12 mouse cellular contexts compared by ENCODE assay signal in the genomic region with DNA sequence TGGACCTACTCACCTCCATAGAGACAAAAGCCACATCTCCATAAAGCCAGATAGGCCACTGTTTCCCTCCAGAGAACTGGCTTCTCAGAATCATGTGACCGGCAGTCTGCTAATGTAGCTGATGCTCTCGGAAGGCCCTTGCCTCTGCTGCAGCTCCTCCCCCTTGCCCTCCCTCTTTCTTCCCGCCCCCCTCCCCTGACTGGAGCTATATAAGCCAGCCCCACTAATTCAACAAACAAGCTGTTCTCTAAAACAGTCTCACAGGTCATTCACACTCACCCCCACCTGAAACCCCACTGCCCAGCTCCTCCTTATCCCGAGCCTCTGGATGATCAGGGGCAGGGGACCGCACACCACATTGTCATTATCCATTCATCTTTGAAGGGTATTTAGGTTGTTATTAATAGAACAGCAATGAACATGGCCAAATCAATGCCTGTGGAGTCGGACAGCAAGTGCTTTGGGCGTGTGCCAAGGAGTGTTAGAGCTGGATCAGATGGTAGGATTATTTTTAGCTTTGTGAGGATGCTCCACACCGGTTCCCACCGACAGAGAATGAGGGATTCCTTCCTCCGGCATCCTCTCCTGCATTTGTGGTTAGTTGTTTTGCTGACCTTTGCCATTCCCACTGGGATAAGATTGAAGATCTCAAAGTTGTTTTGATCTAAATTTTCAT. TPM values are rescaled to one million over a fixed set of nuclear protein-coding genes. Genes with fewer than 3 reads are reported as not detected.
DNase-seq lines count a peak whose midpoint lies in the region; ATAC-seq and TF ChIP-seq lines count a peak whose summit lies in the region.
"Had no signal": no experiment of that assay in that cellular context is flagged by ENCODE, and none has a peak within 500 bp of the region (broad histone marks: within the 10 kb centered on the region; RNA-seq: fewer than 3 reads in every experiment).

No protein-coding gene starts in this region.

- WGBS in forebrain, embryonic 13.5 days: 56% methylated on average over 10 of the region's 10 CpGs
- WGBS in forebrain, embryonic 10.5 days: 80% methylated on average over 10 of the region's 10 CpGs
- WGBS in lung, embryonic 14.5 days: 51% methylated on average over 10 of the region's 10 CpGs

- no peak for DNase-seq in forebrain, embryonic 10.5 days (ENCODE audit: extremely low spot score, low spot score)
- peak; percentile 28 for DNase-seq in lung, embryonic 14.5 days
- DNase-seq in lung, postnatal 25 days (ENCODE audit: low spot score): no peak
- DNase-seq in cerebellum, postnatal 10 days: peak; percentile 92
- peak; percentile 27 for DNase-seq in heart, postnatal 4 days
- DNase-seq in ovary, adult 18-20 months (ENCODE audit: low spot score): no peak
- no peak for DNase-seq in kidney, postnatal 4 days
- DNase-seq: liver, embryonic 13.5 days had no signal

- H3K9me3 ChIP-seq in forebrain, embryonic 13.5 days (replicated peaks): no peaks in the 10 kb centered on the region
- no peaks in the 10 kb centered on the region for H3K9me3 ChIP-seq in forebrain, embryonic 10.5 days
- no peaks in the 10 kb centered on the region for H3K9me3 ChIP-seq in lung, embryonic 14.5 days (ENCODE audit: low read depth, low read length)
- H3K9me3 ChIP-seq: liver, embryonic 13.5 days; midbrain, embryonic 12.5 days had no signal

- H3K4me2 ChIP-seq in forebrain, embryonic 13.5 days: no peak overlapping the region
- no peak overlapping the region for H3K4me2 ChIP-seq in lung, embryonic 14.5 days
- H3K4me2 ChIP-seq: liver, embryonic 13.5 days; midbrain, embryonic 12.5 days had no signal

- ATAC-seq in forebrain, embryonic 13.5 days: 0 out of 2 replicates have a peak, but pooled peaks have one; percentile 33
- no peak for ATAC-seq in lung, embryonic 14.5 days (ENCODE audit: insufficient read depth)

- TF ChIP-seq CTCF in lung, embryonic 14.5 days (IDR thresholded peaks at IDR 0.05; ENCODE audit: low read depth): no peak

- no peak overlapping the region for H3K4me3 ChIP-seq in forebrain, embryonic 13.5 days
- H3K4me3 ChIP-seq in forebrain, embryonic 10.5 days: no peak overlapping the region
- no peak overlapping the region for H3K4me3 ChIP-seq in lung, embryonic 14.5 days (ENCODE audit: low read depth, low read length)
- H3K4me3 ChIP-seq: liver, embryonic 13.5 days; midbrain, embryonic 12.5 days had no signal

- no peak overlapping the region for H3K9ac ChIP-seq in forebrain, embryonic 13.5 days
- H3K9ac ChIP-seq in lung, embryonic 14.5 days: no peak overlapping the region
- H3K9ac ChIP-seq: liver, embryonic 13.5 days; midbrain, embryonic 12.5 days had no signal

- no peak overlapping the region for H3K27ac ChIP-seq in forebrain, embryonic 13.5 days
- H3K27ac ChIP-seq in forebrain, embryonic 10.5 days: no peak overlapping the region
- H3K27ac ChIP-seq in lung, embryonic 14.5 days (ENCODE audit: low read depth): no peak overlapping the region
- H3K27ac ChIP-seq: liver, embryonic 13.5 days; midbrain, embryonic 12.5 days had no signal

- H3K36me3 ChIP-seq in forebrain, embryonic 13.5 days (ENCODE audit: poor library complexity, severe bottlenecking): no peaks in the 10 kb centered on the region
- H3K36me3 ChIP-seq in forebrain, embryonic 10.5 days (replicated peaks): no peaks in the 10 kb centered on the region
- no peaks in the 10 kb centered on the region for H3K36me3 ChIP-seq in lung, embryonic 14.5 days (ENCODE audit: insufficient read depth)
- H3K36me3 ChIP-seq: liver, embryonic 13.5 days; midbrain, embryonic 12.5 days had no signal

- H3K27me3 ChIP-seq in forebrain, embryonic 13.5 days: no peaks in the 10 kb centered on the region
- H3K27me3 ChIP-seq in forebrain, embryonic 10.5 days (ENCODE audit: poor library complexity, severe bottlenecking): no peaks in the 10 kb centered on the region
- no peaks in the 10 kb centered on the region for H3K27me3 ChIP-seq in lung, embryonic 14.5 days (ENCODE audit: insufficient read depth, low read length)
- H3K27me3 ChIP-seq: liver, embryonic 13.5 days; midbrain, embryonic 12.5 days had no signal

- no peaks in the 10 kb centered on the region for H3K4me1 ChIP-seq in forebrain, embryonic 13.5 days
- H3K4me1 ChIP-seq in forebrain, embryonic 10.5 days: 0 out of 2 replicates have a peak, but pooled peaks cover 3% of the 10 kb centered on the region
- no peaks in the 10 kb centered on the region for H3K4me1 ChIP-seq in lung, embryonic 14.5 days (ENCODE audit: insufficient read depth)
- H3K4me1 ChIP-seq: liver, embryonic 13.5 days; midbrain, embryonic 12.5 days had no signal

RNA-seq across cellular contexts. Expression of a gene that starts 6.8 kb away (rescaled TPM):
- polyA plus RNA-seq in forebrain, embryonic 13.5 days (2015; fragmentation: Nextera tagmentation; extraction: Ambion mirVana): not detected in 2 replicates
- polyA plus RNA-seq in forebrain, embryonic 10.5 days (2016; fragmentation: Nextera tagmentation; extraction: Ambion mirVana): 0.09 TPM in 1 of 2 replicates, not detected in the other
- not detected in 2 replicates for polyA plus RNA-seq in lung, embryonic 14.5 days (2014; fragmentation: Nextera tagmentation; extraction: Ambion mirVana)
- total RNA-seq in heart, postnatal 4 days (2021): under 1 TPM; 0.41 TPM
- total RNA-seq: common myeloid progenitor, adult 5-6 weeks had no signal
- polyA plus RNA-seq: kidney, embryonic 16.5 days; liver, embryonic 13.5 days; midbrain, embryonic 12.5 days had no signal

Comparison
In these comparisons a context has a peak if more than half of its experiments do, and no peak if none do; other contexts are left out.
1. DNase-seq: peak in lung, embryonic 14.5 days (single experiment), cerebellum, postnatal 10 days (2 of 2) and heart, postnatal 4 days (single experiment); none in forebrain, embryonic 10.5 days (single experiment), lung, postnatal 25 days (single experiment), ovary, adult 18-20 months (single experiment) and kidney, postnatal 4 days (0 of 2).